Mouse (Mus musculus): Measurements from ENCODE around the gene Prkacb.

DNA sequence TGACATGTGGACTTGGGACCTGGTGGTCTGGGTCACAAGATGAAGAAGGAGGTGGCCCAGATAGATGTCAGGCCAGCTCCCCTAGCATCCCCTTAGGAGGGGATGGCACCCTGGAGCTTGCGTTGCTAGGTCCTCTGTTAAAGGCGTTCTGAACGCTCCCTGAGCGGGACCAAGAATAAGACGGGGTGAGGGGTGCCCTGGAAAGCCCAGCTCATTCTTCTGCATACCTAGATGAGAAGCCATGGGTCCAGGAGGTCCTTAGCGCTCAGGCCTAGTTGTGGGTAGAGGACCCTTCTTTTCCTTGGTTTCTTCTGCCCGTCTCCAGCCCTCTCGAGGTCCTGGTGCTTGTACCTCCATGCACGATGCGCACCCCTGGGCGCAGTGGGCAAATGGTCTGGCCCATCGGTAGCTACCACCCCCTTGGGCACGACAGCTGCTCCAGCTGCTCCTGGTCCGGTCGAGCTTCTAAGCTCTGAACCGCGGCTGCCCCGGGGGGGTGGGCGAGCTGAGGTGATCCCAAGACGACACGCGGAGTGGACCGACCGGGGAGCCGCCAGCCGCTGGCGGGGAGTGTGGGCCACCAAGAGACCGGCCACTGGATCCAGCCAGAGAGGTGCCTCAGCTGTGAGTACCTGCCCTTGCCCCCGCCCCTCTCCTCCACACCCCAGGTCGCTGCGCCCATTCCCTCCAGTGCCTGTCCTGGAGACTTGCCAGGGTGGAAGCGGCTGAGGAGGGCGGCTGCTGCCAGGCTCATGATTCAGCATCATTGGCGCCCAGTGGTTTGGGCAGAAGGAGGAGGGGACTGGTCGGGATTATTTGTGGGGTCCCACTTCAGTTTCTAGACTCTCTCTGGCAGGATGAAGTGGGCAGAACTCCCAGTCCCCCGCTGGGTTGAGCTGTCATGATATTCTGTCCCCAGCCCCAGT lies 39.4 kb upstream of the Prkacb start, which contains the start of gene Ttll7:
- TF ChIP-seq CTCF (IDR thresholded peaks at IDR 0.05) (no peak), EP300 (IDR thresholded peaks at IDR 0.05) (peak; percentile 53; the same call in 1 of the 2 replicates)

Data from lung, postnatal 0 days (tissue).